Mouse (Mus musculus): ENCODE results near the gene Lax1.
"Not testable (repeated sequence)": the region's sequence is repeated elsewhere in the genome, so short reads cannot be mapped to it uniquely, and the experiment has no call there.

Lax1 gene

GRCm38 (mm10) chr1:133688301-133688700 lies 1.6 kb downstream of the Lax1 start:
- DNase-seq (ENCODE audit: low spot score in 2 of 2) = no peak

- DNase-seq (ENCODE audit: low spot score in 2 of 2) = peak in 1 of 2 experiments; percentile 75
These were observed 4.0 kb downstream of the Lax1 start for GRCm38 (mm10) chr1:133685749-133686519.

GRCm38 (mm10) chr1:133671801-133672200 lies 18.1 kb downstream of the Lax1 start:
- no peak for DNase-seq (ENCODE audit: low spot score in 2 of 2)

GRCm38 (mm10) chr1:133671266-133671665 lies 18.6 kb downstream of the Lax1 start:
- no peak for DNase-seq (ENCODE audit: low spot score in 2 of 2)

GRCm38 (mm10) chr1:133670776-133671175 lies 19.1 kb downstream of the Lax1 start:
- DNase-seq (ENCODE audit: low spot score in 2 of 2) = no peak

GRCm38 (mm10) chr1:133670190-133670589 lies 19.7 kb downstream of the Lax1 start:
- DNase-seq (ENCODE audit: low spot score in 2 of 2) = no peak

- DNase-seq (ENCODE audit: low spot score in 2 of 2) = no peak
These were observed 21.3 kb downstream of the Lax1 start for GRCm38 (mm10) chr1:133668618-133669017.

GRCm38 (mm10) chr1:133667721-133668120 lies 22.2 kb downstream of the Lax1 start:
- no peak for DNase-seq (ENCODE audit: low spot score in 2 of 2)

- not testable (repeated sequence) for DNase-seq (ENCODE audit: low spot score in 2 of 2)
These were observed 24.2 kb downstream of the Lax1 start for GRCm38 (mm10) chr1:133665713-133666112.

- no peak for DNase-seq (ENCODE audit: low spot score in 2 of 2)
These were observed 25.5 kb downstream of the Lax1 start for GRCm38 (mm10) chr1:133664203-133664970.

- DNase-seq (ENCODE audit: low spot score in 2 of 2) = no peak
These were observed 26.5 kb downstream of the Lax1 start for GRCm38 (mm10) chr1:133663427-133663826.

- DNase-seq (ENCODE audit: low spot score in 2 of 2) = no peak
These were observed 27.0 kb downstream of the Lax1 start for GRCm38 (mm10) chr1:133662941-133663340.

- DNase-seq (ENCODE audit: low spot score in 2 of 2) = peak; percentile 86 to 89
These were observed 28.5 kb downstream of the Lax1 start, which contains the start of gene Gm38394 for GRCm38 (mm10) chr1:133661203-133661933. TSS of gene Gm38394 (minus strand) at chr1:133661318.

- peak; percentile 42 to 47 for DNase-seq (ENCODE audit: low spot score in 2 of 2)
These were observed 29.3 kb downstream of the Lax1 start, which contains the start of gene Zbed6 for GRCm38 (mm10) chr1:133660466-133661202. TSS of gene Zbed6 (minus strand) at chr1:133660885.

- no peak for DNase-seq (ENCODE audit: low spot score in 2 of 2)
These were observed 31.0 kb downstream of the Lax1 start for GRCm38 (mm10) chr1:133658878-133659277.

- DNase-seq (ENCODE audit: low spot score in 2 of 2) = no peak
These were observed 33.1 kb downstream of the Lax1 start for GRCm38 (mm10) chr1:133656811-133657210.

GRCm38 (mm10) chr1:133653033-133653432 lies 36.9 kb downstream of the Lax1 start:
- no peak for DNase-seq (ENCODE audit: low spot score in 2 of 2)

GRCm38 (mm10) chr1:133650288-133651055 lies 39.4 kb downstream of the Lax1 start:
- DNase-seq (ENCODE audit: low spot score in 2 of 2) = no peak

- DNase-seq (ENCODE audit: low spot score in 2 of 2) = no peak
These were observed 44.3 kb downstream of the Lax1 start for GRCm38 (mm10) chr1:133645652-133646051.

GRCm38 (mm10) chr1:133641163-133641562 lies 48.7 kb downstream of the Lax1 start:
- DNase-seq (ENCODE audit: low spot score in 2 of 2) = no peak

GRCm38 (mm10) chr1:133638517-133638916 lies 51.4 kb downstream of the Lax1 start:
- no peak for DNase-seq (ENCODE audit: low spot score in 2 of 2)

Measured in urinary bladder, adult 18-20 months (tissue).